Mouse (Mus musculus) lung, embryonic 16.5 days (tissue): ENCODE data around the gene Lrrc1. TPM values are rescaled to one million over a fixed set of nuclear protein-coding genes. Genes with fewer than 3 reads are reported as not detected.
A peak's percentile ranks its signal among the peaks of the same experiment; 100 is the strongest.

Experiments used
- ATAC-seq: fragments of 200-750 bp; cut with Nextera tagmentation; 2 replicates; pipeline ENCODE4 v1.8.0; 2017; ENCODE audit warnings: low read depth, mild to moderate bottlenecking, moderate library complexity
- H3K27ac ChIP-seq: fragments of 300-500 bp; sonication (generic); 2 replicates; pipeline ENCODE4 v1.5.1; 2014; ENCODE audit warnings: mild to moderate bottlenecking, control low read depth, low read length
- H3K27me3 ChIP-seq: fragments of 300-500 bp; sonication (generic); 2 replicates; pipeline ENCODE4 v1.6.1; 2014; ENCODE audit warnings: low read depth, low read length, mixed read lengths; ENCODE audit not compliant: control insufficient read depth, insufficient read depth
- H3K36me3 ChIP-seq: fragments of 300-500 bp; sonication (generic); 2 replicates; pipeline ENCODE4 v1.6.1; 2014; ENCODE audit warnings: low read length; ENCODE audit not compliant: control insufficient read depth, insufficient read depth
- H3K4me1 ChIP-seq: fragments of 300-500 bp; sonication (generic); replicated peaks from 2 replicates; pipeline ENCODE4 v1.6.1; 2014; ENCODE audit warnings: low read length, mixed read lengths; ENCODE audit not compliant: control insufficient read depth, insufficient read depth
- H3K4me2 ChIP-seq: fragments of 300-500 bp; sonication (generic); 2 replicates; pipeline ENCODE4 v1.6.1; 2014; ENCODE audit warnings: low read depth, low read length, control low read depth
- H3K4me3 ChIP-seq: fragments of 300-500 bp; sonication (generic); 2 replicates; pipeline ENCODE4 v1.5.1; 2014; ENCODE audit warnings: mild to moderate bottlenecking, low read length, control low read depth
- H3K9ac ChIP-seq: fragments of 300-500 bp; sonication (generic); 2 replicates; pipeline ENCODE4 v1.6.1; 2014; ENCODE audit warnings: low read length, control low read depth
- H3K9me3 ChIP-seq: fragments of 300-500 bp; sonication (generic); 2 replicates; pipeline ENCODE4 v1.6.1; 2016; ENCODE audit warnings: low read length; ENCODE audit not compliant: control insufficient read depth
- WGBS: fragments of 180-500 bp; shearing (Covaris S2); extraction: QIAGEN DNeasy Blood & Tissue Kit; methylation state at CpG from one replicate; pipeline ENCODE4 v1.1.7; 2014; 5-methylcytosine and 5-hydroxymethylcytosine counted together
- microRNA-seq: library from miRNA; unstranded; fragments of <30 nt; microRNA quantifications from one replicate; pipeline ENCODE4, GENCODE M21; 2016
- polyA plus RNA-seq: library from polyadenylated mRNA; unstranded; fragments of >200 nt; fragmentation: Nextera tagmentation; extraction: Ambion mirVana; gene quantifications from 2 replicates; pipeline ENCODE4 v1.2.1, GENCODE M21; 2015

Gene Lrrc1
- polyA plus RNA-seq, 1 experiment from 2014 or later: 10.3 TPM

DNA sequence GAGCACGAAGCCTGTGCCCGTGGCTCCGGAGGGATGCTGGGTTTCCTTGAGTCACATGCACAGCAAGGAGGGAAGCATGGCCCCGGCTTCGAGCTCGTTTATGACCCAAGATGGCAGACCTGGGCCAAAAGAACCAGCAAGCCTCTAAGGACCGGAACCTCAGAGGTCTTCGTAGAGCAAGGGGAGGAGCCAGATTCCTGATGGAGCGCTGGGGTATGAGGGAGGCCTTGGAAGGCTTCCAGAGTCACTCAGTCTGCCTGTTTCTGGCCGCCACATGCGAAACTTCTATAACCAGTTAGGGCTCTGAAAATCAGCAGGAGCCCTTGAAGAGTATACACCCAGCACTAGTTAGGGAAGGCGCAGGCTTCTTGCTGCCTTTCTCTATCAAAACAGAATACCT is 159.1 kb downstream of the Lrrc1 start:
- no peaks in the 10 kb centered on the region for H3K27me3 ChIP-seq
- H3K9me3 ChIP-seq: no peaks in the 10 kb centered on the region
- no peak overlapping the region for H3K4me3 ChIP-seq
- H3K4me1 ChIP-seq: no peaks in the 10 kb centered on the region; the same call in 1 of the 2 replicates
- H3K4me2 ChIP-seq: no peak overlapping the region
- 71% methylated on average over 12 of the region's 12 CpGs for WGBS
- H3K9ac ChIP-seq: no peak overlapping the region
- H3K27ac ChIP-seq: no peak overlapping the region
- ATAC-seq: no peak
- no peaks in the 10 kb centered on the region for H3K36me3 ChIP-seq

DNA sequence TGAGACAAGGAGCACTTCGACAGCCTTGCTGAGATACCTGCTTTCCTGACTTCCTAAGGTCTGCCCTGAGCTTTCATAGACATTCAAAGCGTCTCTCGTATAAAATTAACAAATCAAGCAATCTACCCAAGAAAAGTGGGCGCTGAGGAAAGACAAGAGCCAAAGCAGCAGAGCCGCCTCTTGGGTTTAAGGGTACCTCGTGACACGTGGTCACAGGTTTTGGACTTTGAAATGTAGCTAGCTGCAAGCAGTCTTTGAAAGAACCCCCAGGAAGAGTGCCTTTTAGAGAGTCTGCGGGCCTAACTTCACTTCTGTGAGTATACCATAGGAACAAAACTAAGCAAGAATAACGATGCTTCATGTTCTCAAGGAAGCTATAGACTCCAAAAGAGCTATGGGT is 160.0 kb downstream of the Lrrc1 start:
- Histone ChIP-seq H3K4me3 (no peak overlapping the region), H3K27ac (no peak overlapping the region), H3K4me1 (no peaks in the 10 kb centered on the region; the same call in 1 of the 2 replicates), H3K9ac (no peak overlapping the region), H3K36me3 (no peaks in the 10 kb centered on the region), H3K9me3 (no peaks in the 10 kb centered on the region), H3K4me2 (no peak overlapping the region), H3K27me3 (no peaks in the 10 kb centered on the region)
- ATAC-seq: no peak
- WGBS: 85% methylated on average over 9 of the region's 9 CpGs

DNA sequence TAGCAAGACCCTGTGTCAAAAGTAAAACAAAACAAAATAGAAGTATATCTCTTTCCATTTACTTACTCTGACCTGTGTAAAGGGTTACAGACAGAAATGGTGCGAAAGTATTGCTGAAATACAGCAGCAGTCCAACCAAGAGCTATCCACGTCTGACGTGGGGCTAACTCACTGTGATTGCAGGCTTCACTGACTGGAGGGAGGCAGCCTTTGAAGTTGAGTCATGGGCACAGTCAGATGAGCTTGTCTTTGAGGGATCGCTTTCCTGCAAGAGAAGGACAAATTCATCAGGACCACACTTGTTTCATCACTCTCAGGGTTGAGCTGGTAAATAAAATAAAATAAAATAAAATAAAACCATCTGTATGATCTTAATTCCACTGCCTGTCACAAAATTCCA is 160.7 kb downstream of the Lrrc1 start:
- H3K4me2 ChIP-seq: no peak overlapping the region

DNA sequence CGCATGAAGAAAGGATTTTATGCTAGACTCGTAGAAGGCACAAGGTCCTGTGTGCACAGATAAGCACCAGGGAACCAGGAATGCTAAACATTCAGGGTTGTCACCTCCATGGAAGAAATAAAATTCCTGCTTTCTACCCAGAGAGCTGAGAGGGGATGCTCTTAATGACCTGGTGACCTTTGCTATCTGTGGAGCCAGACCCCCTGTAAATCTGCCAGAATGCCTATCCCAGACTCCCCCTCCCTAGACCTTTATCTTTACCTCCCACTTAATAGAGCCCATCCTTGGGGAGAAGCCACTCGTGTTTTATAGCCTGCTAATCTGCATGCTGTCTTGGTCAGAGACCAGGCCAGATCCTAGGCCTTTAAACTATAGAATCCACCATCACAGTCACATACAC is 162.2 kb downstream of the Lrrc1 start:
- no peaks in the 10 kb centered on the region for H3K36me3 ChIP-seq
- no peak overlapping the region for H3K27ac ChIP-seq
- no peak overlapping the region for H3K9ac ChIP-seq
- H3K4me1 ChIP-seq: no peaks in the 10 kb centered on the region; the same call in 1 of the 2 replicates
- H3K9me3 ChIP-seq: no peaks in the 10 kb centered on the region
- no peak for ATAC-seq
- H3K4me3 ChIP-seq: no peak overlapping the region
- H3K4me2 ChIP-seq: no peak overlapping the region
- 37% methylated on average over 3 of the region's 3 CpGs for WGBS
- H3K27me3 ChIP-seq: no peaks in the 10 kb centered on the region

More for the DNA sequence above, 160.7 kb downstream of the Lrrc1 start:
- ATAC-seq: no peak
- H3K9ac ChIP-seq: no peak overlapping the region
- H3K4me1 ChIP-seq: no peaks in the 10 kb centered on the region; the same call in 1 of the 2 replicates
- H3K4me3 ChIP-seq: no peak overlapping the region
- H3K27me3 ChIP-seq: no peaks in the 10 kb centered on the region
- WGBS: 76% methylated on average over 4 of the region's 4 CpGs
- H3K27ac ChIP-seq: no peak overlapping the region
- H3K9me3 ChIP-seq: no peaks in the 10 kb centered on the region
- H3K36me3 ChIP-seq: no peaks in the 10 kb centered on the region

DNA sequence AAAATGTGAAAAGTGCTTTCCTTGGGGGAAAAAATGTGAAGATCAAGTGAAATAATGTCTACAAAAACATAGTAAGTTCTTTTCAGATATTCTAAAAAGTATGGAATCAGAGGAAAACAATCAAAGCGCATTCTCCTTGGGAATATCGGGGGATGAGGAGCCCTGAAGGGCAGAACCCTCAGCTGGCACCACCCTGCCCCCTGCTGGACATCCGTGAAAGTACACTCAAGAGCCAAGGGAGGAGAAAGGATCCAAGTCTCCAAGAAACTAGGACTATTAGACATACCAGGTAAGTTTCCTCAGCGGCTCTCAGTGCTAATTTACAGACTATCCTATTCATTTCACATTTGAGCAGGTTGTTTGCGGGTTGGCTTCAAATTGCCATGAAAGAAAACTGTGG is 163.1 kb downstream of the Lrrc1 start:
- Histone ChIP-seq H3K27ac (no peak overlapping the region), H3K4me1 (no peaks in the 10 kb centered on the region; the same call in 1 of the 2 replicates), H3K9me3 (no peaks in the 10 kb centered on the region), H3K36me3 (no peaks in the 10 kb centered on the region), H3K4me2 (no peak overlapping the region), H3K4me3 (no peak overlapping the region), H3K9ac (no peak overlapping the region), H3K27me3 (no peaks in the 10 kb centered on the region)
- peak; percentile 59; the same call in 1 of the 2 replicates for ATAC-seq
- 10% methylated on average over 5 of the region's 5 CpGs for WGBS

Small RNA genes within 50 kb of the gene (microRNA-seq; reads per million reads assigned to microRNA genes)
- not detected for gene Gm25250

Other genes starting within 250 kb of the Lrrc1 start
- 4.7 and 5.6 TPM in 2 replicates for gene Mlip, start 191.9 kb downstream of the Lrrc1 start, polyA plus RNA-seq
- gene Klhl31, start 91.6 kb upstream of the Lrrc1 start, polyA plus RNA-seq: 1.5 and 2.7 TPM in 2 replicates
- 15.8 and 16.4 TPM in 2 replicates for gene Gclc, start 209.7 kb upstream of the Lrrc1 start, polyA plus RNA-seq